Mouse (Mus musculus) CH12.LX (cell line): ENCODE measurements at regions not wholly inside any gene's neighbourhood (a gene's known extent, or its start where the extent isn't known, plus 50 kb on each side); places are given as distances from the start of the nearest gene placed in this dataset.

Source experiments
- DNase-seq: peaks from one replicate; pipeline ENCODE4 v3.0.0-alpha.2; 2013; ENCODE audit errors: extremely low read depth
- H3K27ac ChIP-seq: 2 replicates; pipeline ENCODE4 v1.5.1; 2012; ENCODE audit warnings: low read depth, mild to moderate bottlenecking, control low read depth, moderate library complexity; ENCODE audit not compliant: insufficient read depth
- H3K27me3 ChIP-seq: replicated peaks from 2 replicates; pipeline ENCODE3; 2012; ENCODE audit warnings: inconsistent platforms
- H3K36me3 ChIP-seq, 2 experiments: replicated peaks in 1 of 2; 2 replicates each; pipeline versions ENCODE3 to v1.6.1; 2012; ENCODE audit warnings: inconsistent platforms in 1 of 2, low read length in 1 of 2, mild to moderate bottlenecking in 1 of 2, mixed read lengths in 1 of 2, moderate library complexity in 1 of 2; ENCODE audit not compliant: control insufficient read depth in 1 of 2, insufficient read depth in 1 of 2
- H3K4me1 ChIP-seq, 2 experiments: 2 replicates each; pipeline ENCODE4 v1.6.1; 2012; ENCODE audit warnings: inconsistent platforms in 1 of 2, moderate library complexity in 1 of 2; ENCODE audit not compliant: insufficient read depth in 2 of 2, control insufficient read depth in 1 of 2
- H3K4me2 ChIP-seq: 2 replicates; pipeline ENCODE4 v1.6.1; 2012; ENCODE audit warnings: low read depth, mild to moderate bottlenecking, control low read depth; ENCODE audit not compliant: poor library complexity, insufficient read depth, severe bottlenecking
- H3K4me3 ChIP-seq, 3 experiments: fragments of 150-350 bp in 1 of 3; sonication (generic) in 1 of 3; replicated peaks in 1 of 3; 2 replicates each; pipeline versions ENCODE3 to v1.5.1; 2011 to 2012; ENCODE audit warnings: low read depth in 2 of 3, low read length in 2 of 3, mild to moderate bottlenecking in 2 of 3, moderate library complexity in 2 of 3, control low read depth in 1 of 3, improper control_type of control experiment in 1 of 3, inconsistent platforms in 1 of 3, mixed read lengths in 1 of 3; ENCODE audit not compliant: poor library complexity in 1 of 3
- H3K79me2 ChIP-seq: replicated peaks from 2 replicates; pipeline ENCODE4 v1.6.1; 2012; ENCODE audit warnings: mild to moderate bottlenecking, moderate library complexity; ENCODE audit not compliant: control insufficient read depth, poor library complexity, insufficient read depth, severe bottlenecking; ENCODE audit errors: extremely low read depth
- H3K9ac ChIP-seq: 2 replicates; pipeline ENCODE4 v1.6.1; 2012; ENCODE audit warnings: low read depth, mild to moderate bottlenecking, control low read depth, moderate library complexity; ENCODE audit not compliant: insufficient read depth
- H3K9me3 ChIP-seq: replicated peaks from 2 replicates; pipeline ENCODE3; 2012; ENCODE audit warnings: low read length, inconsistent platforms, mixed read lengths
- CHD2 ChIP-seq: IDR thresholded peaks from 2 replicates; pipeline ENCODE4 v1.6.1; 2011; ENCODE audit warnings: low read length, improper control_type of control experiment
- CTCF ChIP-seq, 2 experiments: IDR thresholded peaks in 1 of 2; conservative IDR thresholded peaks in 1 of 2; 2 replicates each; pipeline ENCODE4 v1.5.1; 2011 to 2012; ENCODE audit warnings: low read depth in 2 of 2, low read length in 2 of 2, improper control_type of control experiment in 1 of 2, inconsistent platforms in 1 of 2, mild to moderate bottlenecking in 1 of 2, moderate library complexity in 1 of 2
- ELF1 ChIP-seq: IDR thresholded peaks from 2 replicates; pipeline ENCODE4 v1.6.1; 2014; ENCODE audit warnings: low read depth, mild to moderate bottlenecking, inconsistent platforms, low read length, improper control_type of control experiment
- EP300 ChIP-seq: IDR thresholded peaks from 2 replicates; pipeline ENCODE4 v1.6.1; 2011; ENCODE audit warnings: low read length, improper control_type of control experiment
- HCFC1 ChIP-seq: IDR thresholded peaks from 2 replicates; pipeline ENCODE4 v1.6.1; 2012; ENCODE audit warnings: low read depth, mild to moderate bottlenecking, inconsistent platforms, low read length, improper control_type of control experiment
- JUN ChIP-seq: IDR thresholded peaks from 2 replicates; pipeline ENCODE4 v1.6.1; 2011; ENCODE audit warnings: low read depth, mild to moderate bottlenecking, low read length, improper control_type of control experiment, moderate library complexity; ENCODE audit not compliant: insufficient read depth
- JUND ChIP-seq: conservative IDR thresholded peaks from 2 replicates; pipeline ENCODE4 v1.6.1; 2011; ENCODE audit warnings: low read depth, low read length, improper control_type of control experiment
- MAFK ChIP-seq: IDR thresholded peaks from 2 replicates; pipeline ENCODE4 v1.6.1; 2011; ENCODE audit warnings: low read length, improper control_type of control experiment; ENCODE audit not compliant: insufficient replicate concordance
- MEF2A ChIP-seq: IDR thresholded peaks from 2 replicates; pipeline ENCODE4 v1.6.1; 2014; ENCODE audit warnings: low read depth, mild to moderate bottlenecking, inconsistent platforms, low read length, improper control_type of control experiment, borderline replicate concordance
- MYC ChIP-seq: IDR thresholded peaks from 2 replicates; pipeline ENCODE4 v1.6.1; 2011; ENCODE audit warnings: low read depth, mild to moderate bottlenecking, improper control_type of control experiment, low read length
- NELFE ChIP-seq: IDR thresholded peaks from 2 replicates; pipeline ENCODE4 v1.6.1; 2011; ENCODE audit warnings: low read depth, low read length, improper control_type of control experiment
- NRF1 ChIP-seq: IDR thresholded peaks from 2 replicates; pipeline ENCODE4 v1.6.1; 2014; ENCODE audit warnings: low read depth, mild to moderate bottlenecking, inconsistent platforms, low read length, improper control_type of control experiment, moderate library complexity
- PAX5 ChIP-seq: IDR thresholded peaks from 2 replicates; pipeline ENCODE4 v1.6.1; 2012; ENCODE audit warnings: low read length, inconsistent platforms, mixed read lengths
- SIN3A ChIP-seq: IDR thresholded peaks from 2 replicates; pipeline ENCODE4 v1.6.1; 2012; ENCODE audit warnings: low read length, improper control_type of control experiment, inconsistent platforms
- SMC3 ChIP-seq: IDR thresholded peaks from 2 replicates; pipeline ENCODE4 v1.6.1; 2011; ENCODE audit warnings: low read depth, low read length, improper control_type of control experiment
- TBP ChIP-seq: conservative IDR thresholded peaks from 2 replicates; pipeline ENCODE4 v1.6.1; 2011; ENCODE audit warnings: low read depth, low read length, improper control_type of control experiment
- UBTF ChIP-seq: IDR thresholded peaks from 2 replicates; pipeline ENCODE4 v1.6.1; 2012; ENCODE audit warnings: low read depth, mild to moderate bottlenecking, inconsistent platforms, low read length, improper control_type of control experiment, moderate library complexity
- USF1 ChIP-seq: IDR thresholded peaks from 2 replicates; pipeline ENCODE4 v1.6.1; 2014; ENCODE audit warnings: low read depth, mild to moderate bottlenecking, inconsistent platforms, low read length, improper control_type of control experiment
- ZMIZ1 ChIP-seq: IDR thresholded peaks from 2 replicates; pipeline ENCODE4 v1.6.1; 2012; ENCODE audit warnings: low read depth, mild to moderate bottlenecking, inconsistent platforms, low read length, improper control_type of control experiment
- ZNF384 ChIP-seq: IDR thresholded peaks from 2 replicates; pipeline ENCODE4 v1.6.1; 2012; ENCODE audit warnings: low read depth, low read length, improper control_type of control experiment, inconsistent platforms
- dilution Hi-C: fragments of 300-500 bp; cut with MboI; formaldehyde crosslinking; loops from 2 replicates; pipeline ENCODE4 v1.14.3; 2020; ENCODE audit warnings: low sequenced_read_pairs; ENCODE audit not compliant: extremely low pct_unique_long_range_greater_than_20kb, extremely low pct_ligation_motif_present
- in situ Hi-C: fragments of 300-500 bp; cut with MboI; formaldehyde crosslinking; loops from 3 replicates; pipeline ENCODE4 v1.14.3; 2019; ENCODE audit warnings: low sequenced_read_pairs, low pct_ligation_motif_present, low pct_unique_long_range_greater_than_20kb, mixed read lengths

- Histone ChIP-seq H3K9me3 (no peaks in the 10 kb centered on the region), H3K27me3 (no peaks in the 10 kb centered on the region), H3K4me3 (no peak overlapping the region), H3K79me2 (no peaks in the 10 kb centered on the region), H3K4me1 (peaks cover 0 to 5% of the 10 kb centered on the region in 2 experiments; a peak in 1 of 4 replicates), H3K4me2 (no peak overlapping the region), H3K36me3 (no peaks in the 10 kb centered on the region), H3K27ac (no peak overlapping the region), H3K9ac (no peak overlapping the region)
- no peak for DNase-seq
- in situ Hi-C loops (no loop called here), dilution Hi-C loops (no loop called here)
- TF ChIP-seq CTCF (conservative IDR thresholded peaks at IDR 0.05 in 1 of 2, IDR thresholded peaks at IDR 0.05 in 1 of 2; ENCODE audit: low read depth in 2 of 2, low read length in 2 of 2) (no peak), NRF1 (no peak), SMC3 (no peak), USF1 (no peak), MEF2A (no peak), ZMIZ1 (no peak), EP300 (no peak), ELF1 (no peak), UBTF (no peak), PAX5 (no peak), HCFC1 (no peak), MYC (no peak), CHD2 (no peak), MAFK (no peak), JUND (no peak), TBP (no peak), NELFE (no peak)
These were observed 54.3 kb upstream of the Plcl2 start for GRCm38 (mm10) chr17:50454917-50455316.

DNA sequence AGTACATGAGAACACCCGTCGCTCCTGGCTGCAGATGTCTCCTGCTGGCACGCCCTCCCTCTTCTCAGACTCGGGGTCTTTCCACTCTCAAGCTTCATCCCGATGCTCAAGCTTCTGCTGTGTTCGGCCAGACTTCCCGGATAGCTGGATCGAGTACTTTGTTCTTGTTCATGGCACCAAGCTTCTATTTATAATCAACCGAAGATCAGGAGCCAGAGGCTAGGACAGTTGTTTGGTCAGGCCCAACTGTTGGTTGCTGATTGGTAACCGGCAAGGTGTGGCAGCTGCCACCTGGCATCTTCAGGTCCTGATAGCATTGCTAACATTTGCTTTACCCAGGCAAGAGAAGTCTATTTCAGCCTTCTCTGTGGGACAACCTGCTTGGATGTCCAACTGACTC lies 53.5 kb upstream of the Plcl2 start:
- Histone ChIP-seq H3K4me3 (no peak overlapping the region), H3K4me2 (no peak overlapping the region), H3K36me3 (no peaks in the 10 kb centered on the region), H3K27ac (no peak overlapping the region), H3K9me3 (no peaks in the 10 kb centered on the region), H3K9ac (no peak overlapping the region), H3K79me2 (no peaks in the 10 kb centered on the region), H3K27me3 (no peaks in the 10 kb centered on the region), H3K4me1 (peaks cover 0 to 5% of the 10 kb centered on the region in 2 experiments; a peak in 1 of 4 replicates)
- in situ Hi-C loops: no loop called here
- dilution Hi-C loops: no loop called here
- DNase-seq: no peak
- TF ChIP-seq JUN (no peak), HCFC1 (no peak), MAFK (no peak), ELF1 (no peak), SIN3A (no peak), PAX5 (no peak), ZNF384 (no peak), NRF1 (no peak)
